Mouse (Mus musculus): ENCODE measurements around the gene Lamb3. TPM values are rescaled to one million over a fixed set of nuclear protein-coding genes. Genes with fewer than 3 reads are reported as not detected.

The Lamb3 gene
- polyA plus RNA-seq (2015; fragmentation: Nextera tagmentation; extraction: Ambion mirVana): 54.5 and 60.9 TPM in 2 replicates

DNA sequence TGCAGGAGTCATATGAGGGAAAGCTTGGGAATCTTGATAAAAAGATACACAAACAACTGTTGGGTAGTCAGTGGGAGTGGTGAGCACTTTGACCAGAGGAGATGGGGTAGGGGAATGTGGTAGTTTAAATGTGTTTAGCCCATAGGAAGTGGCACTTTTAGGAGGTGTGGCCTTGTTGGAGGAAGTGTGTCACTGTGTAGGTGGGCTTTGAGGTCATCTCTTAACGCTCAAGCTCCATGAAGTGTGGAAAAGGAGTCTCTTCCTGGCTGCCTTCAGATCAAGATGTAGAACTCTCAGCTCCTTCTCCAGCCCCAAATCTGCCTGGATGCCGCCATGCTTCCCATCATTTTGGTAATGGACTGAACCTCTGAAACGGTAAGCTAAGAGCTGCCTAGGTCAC, at the start of gene Lamb3:
Gene Lamb3, plus strand, starts transcription at position 197 of the 400 bp plus-strand sequence.
- H3K36me3 ChIP-seq (ENCODE audit: control insufficient read depth, insufficient read depth, low read length): no peaks in the 10 kb centered on the region

DNA sequence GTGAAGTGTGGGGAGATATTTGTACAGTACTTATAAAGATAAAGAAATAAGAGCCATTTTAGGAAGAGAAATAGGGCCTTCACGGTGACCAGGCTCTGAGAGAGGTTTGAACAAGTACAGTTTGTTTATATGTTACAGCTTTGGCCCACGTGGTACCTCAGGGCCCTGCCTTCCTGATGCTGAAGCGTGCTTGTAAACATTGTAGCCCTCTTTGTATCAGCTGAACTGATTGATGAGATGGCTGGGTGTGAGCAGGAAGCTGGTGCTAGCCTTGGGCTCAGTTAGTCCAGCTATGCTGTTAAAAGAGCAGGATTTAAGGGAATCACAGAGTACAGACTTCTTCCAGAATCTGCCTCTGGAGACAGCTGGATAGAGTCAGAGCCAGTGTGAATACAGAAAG, 48.3 kb upstream of the Lamb3 start:
- 6% methylated on average over 3 of the region's 3 CpGs for WGBS
- no peak overlapping the region for H3K4me3 ChIP-seq (ENCODE audit: low read length)
- H3K36me3 ChIP-seq (ENCODE audit: control insufficient read depth, insufficient read depth, low read length): no peaks in the 10 kb centered on the region
- no peaks in the 10 kb centered on the region for H3K9me3 ChIP-seq (ENCODE audit: control insufficient read depth, low read length)
- H3K9ac ChIP-seq (ENCODE audit: low read length): no peak overlapping the region
- no peak overlapping the region for H3K27ac ChIP-seq (ENCODE audit: low read length)
- peaks cover 10% of the 10 kb centered on the region for H3K4me1 ChIP-seq (replicated peaks; ENCODE audit: control insufficient read depth, insufficient read depth, low read length)
- no peak overlapping the region for H3K4me2 ChIP-seq (ENCODE audit: low read depth, low read length)
- peak; percentile 50 for ATAC-seq (ENCODE audit: low read depth)
- peaks cover 3% of the 10 kb centered on the region for H3K27me3 ChIP-seq (ENCODE audit: control insufficient read depth, insufficient read depth, low read depth, low read length)

More for the DNA sequence above, at the start of gene Lamb3:
- H3K27me3 ChIP-seq (ENCODE audit: control insufficient read depth, insufficient read depth, low read depth, low read length): no peaks in the 10 kb centered on the region
- H3K4me2 ChIP-seq (ENCODE audit: low read depth, low read length): no peak within 1 kb of the TSS
- 91% methylated on average over 3 of the region's 3 CpGs for WGBS
- H3K9me3 ChIP-seq (ENCODE audit: control insufficient read depth, low read length): no peaks in the 10 kb centered on the region
- no peak within 1 kb of the TSS for H3K9ac ChIP-seq (ENCODE audit: low read length)
- no peak within 1 kb of the TSS for H3K27ac ChIP-seq (ENCODE audit: low read length)
- H3K4me1 ChIP-seq (replicated peaks; ENCODE audit: control insufficient read depth, insufficient read depth, low read length): no peaks in the 10 kb centered on the region
- ATAC-seq (ENCODE audit: low read depth): no peak
- H3K4me3 ChIP-seq (ENCODE audit: low read length): no peak within 1 kb of the TSS

DNA sequence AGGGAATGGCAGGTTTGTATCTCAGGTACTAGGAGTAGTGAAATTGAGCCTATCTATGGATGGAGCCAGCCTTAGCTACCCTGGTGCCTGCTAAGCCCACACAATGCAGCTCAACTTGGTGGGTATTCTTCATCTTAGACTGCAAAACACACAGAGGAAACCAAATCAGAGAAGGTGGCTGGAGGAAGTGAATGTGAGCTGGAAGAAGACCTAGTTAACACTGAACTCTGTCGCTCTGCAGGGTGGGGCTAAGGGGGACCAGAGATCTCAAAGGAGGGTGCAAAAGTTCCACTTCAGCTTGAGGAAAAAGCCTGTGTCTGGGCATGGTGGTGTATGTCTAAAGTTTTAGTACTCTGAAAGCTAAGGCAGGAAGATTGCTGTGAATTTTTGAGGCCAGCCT, 47.9 kb upstream of the Lamb3 start:
- Histone ChIP-seq H3K27me3 (ENCODE audit: control insufficient read depth, insufficient read depth, low read depth, low read length) (no peaks in the 10 kb centered on the region), H3K4me3 (ENCODE audit: low read length) (no peak overlapping the region), H3K36me3 (ENCODE audit: control insufficient read depth, insufficient read depth, low read length) (no peaks in the 10 kb centered on the region), H3K27ac (ENCODE audit: low read length) (no peak overlapping the region), H3K9me3 (ENCODE audit: control insufficient read depth, low read length) (no peaks in the 10 kb centered on the region), H3K9ac (ENCODE audit: low read length) (no peak overlapping the region), H3K4me2 (ENCODE audit: low read depth, low read length) (no peak overlapping the region), H3K4me1 (replicated peaks; ENCODE audit: control insufficient read depth, insufficient read depth, low read length) (peaks cover 10% of the 10 kb centered on the region)
- no peak for ATAC-seq (ENCODE audit: low read depth)
- WGBS: 34% methylated on average over 1 of the region's 1 CpGs

DNA sequence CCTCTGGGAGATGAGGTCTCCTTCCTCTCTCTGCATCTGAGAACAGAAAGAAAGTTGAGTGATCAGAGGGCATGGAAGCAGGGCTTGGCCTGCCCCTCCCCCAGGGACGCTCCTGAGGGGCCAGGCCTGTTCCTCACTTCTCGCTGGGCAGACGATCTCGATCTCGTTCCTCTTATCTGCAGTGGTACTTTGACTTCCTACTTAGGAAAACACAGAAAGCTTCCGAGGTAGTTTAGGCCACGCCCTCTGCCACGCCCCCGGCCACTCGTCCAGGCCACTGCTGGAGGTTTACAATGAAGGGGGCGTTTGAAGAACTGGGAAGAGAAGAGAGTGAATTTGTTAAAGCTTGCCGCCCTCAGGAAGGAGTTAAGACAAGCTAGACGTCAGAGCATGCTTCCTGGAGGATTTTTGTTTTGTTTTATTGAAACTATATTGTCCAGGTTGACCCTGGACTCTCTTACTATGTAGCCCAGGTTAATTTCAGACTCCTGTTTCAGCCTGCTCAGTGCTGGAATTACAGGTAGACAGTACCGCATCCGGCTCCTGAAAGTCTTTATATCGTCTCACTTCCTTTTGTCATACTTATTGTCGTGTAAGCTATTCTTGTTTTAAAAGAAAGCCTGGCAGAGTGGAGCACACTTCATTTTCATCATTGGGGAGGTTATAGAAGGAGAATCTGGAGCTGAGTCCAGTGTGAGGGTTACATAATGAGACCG, 47.0 kb upstream of the Lamb3 start:
- no peak overlapping the region for H3K27ac ChIP-seq (ENCODE audit: low read length)
- H3K4me1 ChIP-seq (replicated peaks; ENCODE audit: control insufficient read depth, insufficient read depth, low read length): peaks cover 10% of the 10 kb centered on the region
- H3K4me2 ChIP-seq (ENCODE audit: low read depth, low read length): peak overlapping the region; percentile 58
- H3K36me3 ChIP-seq (ENCODE audit: control insufficient read depth, insufficient read depth, low read length): no peaks in the 10 kb centered on the region
- no peaks in the 10 kb centered on the region for H3K27me3 ChIP-seq (ENCODE audit: control insufficient read depth, insufficient read depth, low read depth, low read length)
- peak overlapping the region; percentile 45 for H3K9ac ChIP-seq (ENCODE audit: low read length)
- no peaks in the 10 kb centered on the region for H3K9me3 ChIP-seq (ENCODE audit: control insufficient read depth, low read length)
- peak; percentile 71 for ATAC-seq (ENCODE audit: low read depth)
- 12% methylated on average over 18 of the region's 18 CpGs for WGBS
- peak overlapping the region; percentile 27; the same call in 1 of the 2 replicates for H3K4me3 ChIP-seq (ENCODE audit: low read length)

GRCm38 (mm10) chr1:193167746-193168145, 39.8 kb upstream of the Lamb3 start, which contains the start of gene A130010J15Rik:
A130010J15Rik (plus strand) TSS chr1:193168046.
- no peak within 1 kb of the TSS for H3K9ac ChIP-seq (ENCODE audit: low read length)
- H3K27ac ChIP-seq (ENCODE audit: low read length): no peak within 1 kb of the TSS
- H3K4me1 ChIP-seq (replicated peaks; ENCODE audit: control insufficient read depth, insufficient read depth, low read length): peaks cover 9% of the 10 kb centered on the region
- H3K36me3 ChIP-seq (ENCODE audit: control insufficient read depth, insufficient read depth, low read length): no peaks in the 10 kb centered on the region
- no peak within 1 kb of the TSS for H3K4me3 ChIP-seq (ENCODE audit: low read length)
- no peaks in the 10 kb centered on the region for H3K9me3 ChIP-seq (ENCODE audit: control insufficient read depth, low read length)
- no peak within 1 kb of the TSS for H3K4me2 ChIP-seq (ENCODE audit: low read depth, low read length)
- WGBS: 85% methylated on average over 3 of the region's 3 CpGs
- no peaks in the 10 kb centered on the region for H3K27me3 ChIP-seq (ENCODE audit: control insufficient read depth, insufficient read depth, low read depth, low read length)
- no peak for ATAC-seq (ENCODE audit: low read depth)

DNA sequence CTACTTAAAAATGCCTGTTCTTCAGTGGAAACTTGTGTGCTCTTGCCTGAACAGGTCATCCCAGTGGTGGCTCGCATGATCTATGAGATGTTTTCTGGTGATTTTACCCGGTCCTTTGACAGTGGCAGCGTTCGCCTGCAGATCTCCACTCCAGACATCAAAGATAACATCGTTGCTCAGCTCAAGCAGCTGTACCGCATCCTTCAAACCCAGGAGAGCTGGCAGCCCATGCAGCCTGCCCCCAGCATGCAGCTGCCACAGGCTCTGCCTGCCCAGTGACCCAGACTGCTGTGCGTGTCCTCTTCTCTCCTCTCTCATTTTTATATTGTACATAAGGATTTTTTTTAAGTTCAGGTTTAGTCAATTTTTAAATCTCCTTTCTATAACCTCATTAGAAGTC, 38.3 kb upstream of the Lamb3 start:
- WGBS: 62% methylated on average over 7 of the region's 7 CpGs
- Histone ChIP-seq H3K4me3 (ENCODE audit: low read length) (no peak overlapping the region), H3K9me3 (ENCODE audit: control insufficient read depth, low read length) (no peaks in the 10 kb centered on the region), H3K27me3 (ENCODE audit: control insufficient read depth, insufficient read depth, low read depth, low read length) (no peaks in the 10 kb centered on the region), H3K27ac (ENCODE audit: low read length) (no peak overlapping the region), H3K4me2 (ENCODE audit: low read depth, low read length) (no peak overlapping the region), H3K36me3 (ENCODE audit: control insufficient read depth, insufficient read depth, low read length) (no peaks in the 10 kb centered on the region), H3K4me1 (replicated peaks; ENCODE audit: control insufficient read depth, insufficient read depth, low read length) (peaks cover 14% of the 10 kb centered on the region), H3K9ac (ENCODE audit: low read length) (no peak overlapping the region)
- no peak for ATAC-seq (ENCODE audit: low read depth)

DNA sequence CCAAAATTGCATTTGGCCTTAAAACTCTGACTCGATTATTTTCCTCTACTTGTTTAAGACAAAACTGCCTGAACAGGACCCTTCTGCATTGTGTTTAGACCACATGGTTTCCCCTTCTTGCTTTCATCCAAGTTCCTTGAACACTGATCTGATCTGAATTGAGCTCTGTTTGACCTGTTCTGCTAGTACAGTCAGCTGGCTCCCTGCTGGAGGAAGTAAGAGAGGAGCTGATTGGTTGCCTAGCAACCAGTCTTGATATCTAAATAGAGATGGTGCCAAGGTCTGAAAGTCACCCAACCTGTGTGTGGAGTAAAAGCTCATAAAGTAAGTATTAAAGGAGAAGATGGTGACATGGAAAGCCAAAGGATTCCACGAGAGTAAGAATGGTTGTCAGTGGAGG, 37.6 kb upstream of the Lamb3 start:
- no peak for ATAC-seq (ENCODE audit: low read depth)
- no peak overlapping the region for H3K27ac ChIP-seq (ENCODE audit: low read length)
- no peak overlapping the region for H3K4me3 ChIP-seq (ENCODE audit: low read length)
- no peak overlapping the region for H3K4me2 ChIP-seq (ENCODE audit: low read depth, low read length)
- H3K36me3 ChIP-seq (ENCODE audit: control insufficient read depth, insufficient read depth, low read length): no peaks in the 10 kb centered on the region
- peaks cover 19% of the 10 kb centered on the region for H3K4me1 ChIP-seq (replicated peaks; ENCODE audit: control insufficient read depth, insufficient read depth, low read length)
- H3K27me3 ChIP-seq (ENCODE audit: control insufficient read depth, insufficient read depth, low read depth, low read length): no peaks in the 10 kb centered on the region
- H3K9ac ChIP-seq (ENCODE audit: low read length): no peak overlapping the region
- H3K9me3 ChIP-seq (ENCODE audit: control insufficient read depth, low read length): no peaks in the 10 kb centered on the region
- 41% methylated on average over 2 of the region's 2 CpGs for WGBS

GRCm38 (mm10) chr1:193172991-193173809, 34.3 kb upstream of the Lamb3 start:
- H3K27me3 ChIP-seq (ENCODE audit: control insufficient read depth, insufficient read depth, low read depth, low read length): no peaks in the 10 kb centered on the region
- peak overlapping the region; percentile 89 for H3K9ac ChIP-seq (ENCODE audit: low read length)
- no peaks in the 10 kb centered on the region for H3K36me3 ChIP-seq (ENCODE audit: control insufficient read depth, insufficient read depth, low read length)
- under 1% methylated on average over 48 of the region's 48 CpGs for WGBS
- peak overlapping the region; percentile 92 for H3K4me3 ChIP-seq (ENCODE audit: low read length)
- H3K27ac ChIP-seq (ENCODE audit: low read length): peak overlapping the region; percentile 91
- peak; percentile 99 for ATAC-seq (ENCODE audit: low read depth)
- peak overlapping the region; percentile 89 for H3K4me2 ChIP-seq (ENCODE audit: low read depth, low read length)
- peaks cover 26% of the 10 kb centered on the region for H3K4me1 ChIP-seq (replicated peaks; ENCODE audit: control insufficient read depth, insufficient read depth, low read length)
- no peaks in the 10 kb centered on the region for H3K9me3 ChIP-seq (ENCODE audit: control insufficient read depth, low read length)

DNA sequence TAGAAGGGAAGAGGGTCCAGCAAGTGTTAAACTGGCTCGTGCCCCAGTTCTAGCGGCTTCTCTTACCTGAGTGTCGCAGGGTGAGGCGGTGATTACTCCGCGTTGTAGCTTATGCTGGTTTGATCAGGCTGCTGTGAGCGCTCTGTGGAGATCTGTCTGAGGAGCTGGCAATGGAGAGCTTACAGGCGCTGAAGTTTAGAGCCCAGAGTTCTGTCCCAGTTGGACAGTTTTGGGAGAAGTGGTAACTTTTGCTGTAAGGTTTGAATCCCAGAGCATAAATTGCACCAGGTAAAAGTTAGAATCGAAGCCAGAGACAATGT, 33.7 kb upstream of the Lamb3 start:
- WGBS: 15% methylated on average over 9 of the region's 9 CpGs
- no peak for ATAC-seq (ENCODE audit: low read depth)

More for the DNA sequence above, 33.7 kb upstream of the Lamb3 start:
- peak overlapping the region; percentile 89 for H3K9ac ChIP-seq (ENCODE audit: low read length)
- H3K9me3 ChIP-seq (ENCODE audit: control insufficient read depth, low read length): no peaks in the 10 kb centered on the region
- H3K4me2 ChIP-seq (ENCODE audit: low read depth, low read length): peak overlapping the region; percentile 89
- no peaks in the 10 kb centered on the region for H3K27me3 ChIP-seq (ENCODE audit: control insufficient read depth, insufficient read depth, low read depth, low read length)
- H3K4me3 ChIP-seq (ENCODE audit: low read length): peak overlapping the region; percentile 92
- H3K4me1 ChIP-seq (replicated peaks; ENCODE audit: control insufficient read depth, insufficient read depth, low read length): peaks cover 26% of the 10 kb centered on the region
- H3K27ac ChIP-seq (ENCODE audit: low read length): peak overlapping the region; percentile 91
- H3K36me3 ChIP-seq (ENCODE audit: control insufficient read depth, insufficient read depth, low read length): no peaks in the 10 kb centered on the region
